Mouse (Mus musculus) layer of hippocampus, adult 9-10 months (tissue): ENCODE data around the gene Plin3.

ENCODE experiments used
- DNase-seq: peaks from one replicate; pipeline ENCODE4 v3.0.0; 2022; ENCODE audit warnings: low spot score

Plin3 gene

GRCm38 (mm10) chr17:56241541-56242401 lies 50.9 kb downstream of the Plin3 start:
- peak; percentile 50 for DNase-seq

- no peak for DNase-seq
Measured at GRCm38 (mm10) chr17:56233818-56234469, 58.7 kb downstream of the Plin3 start.

- no peak for DNase-seq
Measured at GRCm38 (mm10) chr17:56233389-56233788, 59.3 kb downstream of the Plin3 start.

- DNase-seq, result peak; percentile 62
Measured at GRCm38 (mm10) chr17:56229943-56230342, 62.7 kb downstream of the Plin3 start.
